Mouse (Mus musculus) CD4-positive helper T cell, adult 2 months (primary cell): Measurements from ENCODE around the gene Prl3c1.
"Not testable (repeated sequence)": the region's sequence is repeated elsewhere in the genome, so short reads cannot be mapped to it uniquely, and the experiment has no call there.

Source experiments
- DNase-seq: peaks from one replicate; pipeline ENCODE4 v3.0.0-alpha.2; 2012; ENCODE audit warnings: low read depth, missing footprints, low spot score

Prl3c1 gene

GRCm38 (mm10) chr13:27196359-27196758 lies at the start of gene Prl3c1:
Prl3c1 (plus strand) TSS chr13:27196659.
- DNase-seq: no peak

DNA sequence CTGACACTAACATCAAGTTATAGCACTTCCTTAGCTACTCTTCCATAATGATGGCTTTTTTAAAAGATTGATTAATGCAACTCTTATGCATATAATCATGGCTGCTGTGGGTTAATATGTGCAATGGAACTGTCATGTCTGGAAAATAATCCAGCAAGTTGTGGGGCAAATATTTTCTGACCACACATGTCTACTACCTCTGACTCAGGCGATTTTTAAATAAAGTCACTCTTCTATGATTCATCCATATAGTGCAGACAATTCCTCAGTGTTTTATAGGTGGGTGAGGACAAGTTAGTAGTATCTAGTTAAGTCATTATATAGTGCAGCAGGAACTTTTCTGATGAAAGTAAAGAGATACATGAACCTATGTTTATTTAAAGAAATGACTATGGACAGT lies 48.2 kb upstream of the Prl3c1 start:
- DNase-seq: no peak

DNA sequence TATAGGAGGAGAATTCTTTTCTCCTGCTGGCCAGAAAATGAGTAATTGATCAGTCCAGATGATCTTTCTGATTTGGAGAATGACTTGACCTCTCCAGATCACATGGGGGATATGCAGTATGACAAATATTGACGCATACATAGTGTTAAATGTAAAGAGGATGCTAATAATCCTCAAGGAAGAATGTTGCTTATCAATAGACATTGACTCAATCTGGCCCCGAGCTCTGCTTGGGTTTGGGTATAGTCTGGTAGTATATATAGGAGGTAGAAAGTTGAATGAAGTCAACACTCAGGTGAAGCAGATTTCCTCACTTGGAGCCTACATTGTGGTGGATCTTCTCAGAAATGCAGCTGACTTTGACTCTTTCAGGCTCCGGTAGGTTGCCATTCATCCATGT lies 40.0 kb upstream of the Prl3c1 start, which contains the start of gene Prl3d3:
Gene Prl3d3 (plus strand): TSS at position 301 of the 400 bp plus-strand sequence.
- DNase-seq: not testable (repeated sequence)

- no peak for DNase-seq
Observed at GRCm38 (mm10) chr13:27241547-27241946, 45.1 kb downstream of the Prl3c1 start, which contains the start of gene Prl3b1. Prl3b1 (plus strand) TSS chr13:27241847.
